Mouse (Mus musculus) MEL (cell line): ENCODE data around the gene Vsig8. TPM values are rescaled to one million over a fixed set of nuclear protein-coding genes. Genes with fewer than 3 reads are reported as not detected.

ENCODE experiments used
- DNase-seq: peaks from one replicate; pipeline ENCODE4 v3.0.0; 2011; ENCODE audit warnings: low read depth, low spot score
- H3K27ac ChIP-seq: 2 replicates; pipeline ENCODE4 v1.5.1; 2012; ENCODE audit warnings: low read depth, mild to moderate bottlenecking, control low read depth, low read length, moderate library complexity; ENCODE audit not compliant: control insufficient read depth
- H3K27me3 ChIP-seq, 2 experiments: fragments of 150-350 bp in 1 of 2; sonication (generic) in 1 of 2; 2 replicates each; pipeline ENCODE4 v1.6.1; 2012; ENCODE audit warnings: low read length in 2 of 2, mild to moderate bottlenecking in 2 of 2, improper control_type of control experiment in 1 of 2, moderate library complexity in 1 of 2; ENCODE audit not compliant: insufficient read depth in 2 of 2, control insufficient read depth in 1 of 2
- H3K36me3 ChIP-seq, 2 experiments: 2 replicates each; pipeline ENCODE4 v1.6.1; 2012 to 2014; ENCODE audit warnings: low read length in 2 of 2, improper control_type of control experiment in 1 of 2, inconsistent platforms in 1 of 2, mild to moderate bottlenecking in 1 of 2; ENCODE audit not compliant: insufficient read depth in 2 of 2, control insufficient read depth in 1 of 2
- H3K4me1 ChIP-seq, 2 experiments: fragments of 150-350 bp in 1 of 2; sonication (generic) in 1 of 2; 2 replicates each; pipeline ENCODE4 v1.6.1; 2012; ENCODE audit warnings: low read length in 2 of 2, improper control_type of control experiment in 1 of 2, mild to moderate bottlenecking in 1 of 2; ENCODE audit not compliant: insufficient read depth in 2 of 2, control insufficient read depth in 1 of 2
- H3K4me3 ChIP-seq, 2 experiments: fragments of 150-350 bp in 1 of 2; sonication (generic) in 1 of 2; 2 replicates each; pipeline ENCODE4 v1.5.1; 2012; ENCODE audit warnings: low read depth in 2 of 2, low read length in 2 of 2, mild to moderate bottlenecking in 2 of 2, moderate library complexity in 2 of 2, control low read depth in 1 of 2, improper control_type of control experiment in 1 of 2; ENCODE audit not compliant: control insufficient read depth in 1 of 2, insufficient read depth in 1 of 2
- H3K79me2 ChIP-seq: 2 replicates; pipeline ENCODE4 v1.6.1; 2012; ENCODE audit warnings: mild to moderate bottlenecking, low read length, moderate library complexity; ENCODE audit not compliant: control insufficient read depth, poor library complexity, insufficient read depth
- H3K9ac ChIP-seq: 2 replicates; pipeline ENCODE4 v1.6.1; 2012; ENCODE audit warnings: low read depth, mild to moderate bottlenecking, control low read depth, low read length, moderate library complexity; ENCODE audit not compliant: control insufficient read depth, poor library complexity, severe bottlenecking
- H3K9me3 ChIP-seq: fragments of 150-350 bp; sonication (generic); replicated peaks from 2 replicates; pipeline ENCODE4 v1.6.1; 2012; ENCODE audit warnings: mild to moderate bottlenecking, low read length, improper control_type of control experiment, moderate library complexity; ENCODE audit not compliant: insufficient read depth
- CHD1 ChIP-seq: IDR thresholded peaks from 2 replicates; pipeline ENCODE4 v1.6.1; 2012; ENCODE audit warnings: low read depth, mild to moderate bottlenecking, inconsistent platforms, low read length, improper control_type of control experiment
- ELF1 ChIP-seq: IDR thresholded peaks from 2 replicates; pipeline ENCODE4 v1.6.1; 2014; ENCODE audit warnings: low read depth, mild to moderate bottlenecking, inconsistent platforms, low read length, improper control_type of control experiment, moderate library complexity
- EP300 ChIP-seq, 2 experiments: IDR thresholded peaks; 2 replicates each; pipeline ENCODE4 v1.6.1; 2011; ENCODE audit warnings: improper control_type of control experiment in 2 of 2, low read length in 2 of 2, low read depth in 1 of 2, mild to moderate bottlenecking in 1 of 2
- JUND ChIP-seq: IDR thresholded peaks from 2 replicates; pipeline ENCODE4 v1.6.1; 2011; ENCODE audit warnings: low read depth, mild to moderate bottlenecking, improper control_type of control experiment, low read length
- KAT2A ChIP-seq: conservative IDR thresholded peaks from 2 replicates; pipeline ENCODE4 v1.6.1; 2012; ENCODE audit warnings: low read depth, low read length, improper control_type of control experiment, inconsistent platforms
- MAX ChIP-seq: IDR thresholded peaks from 2 replicates; pipeline ENCODE4 v1.6.1; 2011; ENCODE audit warnings: low read length, improper control_type of control experiment
- MXI1 ChIP-seq: IDR thresholded peaks from 2 replicates; pipeline ENCODE4 v1.6.1; 2011; ENCODE audit warnings: mild to moderate bottlenecking, low read depth, low read length, improper control_type of control experiment
- NRF1 ChIP-seq: IDR thresholded peaks from 2 replicates; pipeline ENCODE4 v1.6.1; 2014; ENCODE audit warnings: low read depth, mild to moderate bottlenecking, inconsistent platforms, low read length, improper control_type of control experiment, moderate library complexity; ENCODE audit not compliant: poor library complexity, insufficient read depth, severe bottlenecking
- POLR2A ChIP-seq, 2 experiments: IDR thresholded peaks; 2 replicates each; pipeline ENCODE4 v1.6.1; 2011 to 2012; ENCODE audit warnings: low read length in 2 of 2, mild to moderate bottlenecking in 2 of 2, control low read depth in 1 of 2, improper control_type of control experiment in 1 of 2, low read depth in 1 of 2, moderate library complexity in 1 of 2; ENCODE audit not compliant: control insufficient read depth in 1 of 2, insufficient read depth in 1 of 2, poor library complexity in 1 of 2
- POLR2AphosphoS5 ChIP-seq: IDR thresholded peaks from 2 replicates; pipeline ENCODE4 v1.6.1; 2012; ENCODE audit warnings: low read depth, borderline replicate concordance, mild to moderate bottlenecking, inconsistent platforms, low read length, moderate library complexity, mixed read lengths
- RAD21 ChIP-seq: IDR thresholded peaks from 2 replicates; pipeline ENCODE4 v1.6.1; 2011; ENCODE audit warnings: mild to moderate bottlenecking, low read depth, low read length, improper control_type of control experiment
- RCOR1 ChIP-seq: IDR thresholded peaks from 2 replicates; pipeline ENCODE4 v1.6.1; 2012; ENCODE audit warnings: low read depth, mild to moderate bottlenecking, inconsistent platforms, low read length, improper control_type of control experiment
- TBP ChIP-seq: IDR thresholded peaks from 2 replicates; pipeline ENCODE4 v1.8.0; 2011; ENCODE audit warnings: low read depth, low read length, improper control_type of control experiment
- USF1 ChIP-seq: IDR thresholded peaks from 2 replicates; pipeline ENCODE4 v1.6.1; 2014; ENCODE audit warnings: low read depth, mild to moderate bottlenecking, inconsistent platforms, low read length, improper control_type of control experiment, moderate library complexity
- USF2 ChIP-seq, 2 experiments: IDR thresholded peaks; 2 replicates each; pipeline ENCODE4 v1.6.1; 2011 to 2012; ENCODE audit warnings: improper control_type of control experiment in 2 of 2, low read length in 2 of 2, borderline replicate concordance in 1 of 2, inconsistent platforms in 1 of 2, low read depth in 1 of 2, mild to moderate bottlenecking in 1 of 2; ENCODE audit not compliant: insufficient read depth in 1 of 2
- ZC3H11A ChIP-seq: IDR thresholded peaks from 2 replicates; pipeline ENCODE4 v1.6.1; 2012; ENCODE audit warnings: low read depth, mild to moderate bottlenecking, inconsistent platforms, low read length, improper control_type of control experiment
- ZNF384 ChIP-seq: IDR thresholded peaks from 2 replicates; pipeline ENCODE4 v1.6.1; 2012; ENCODE audit warnings: low read depth, mild to moderate bottlenecking, inconsistent platforms, low read length, improper control_type of control experiment
- polyA plus RNA-seq, 2 experiments: library from polyadenylated mRNA; stranded (reverse) in 1 of 2; unstranded in 1 of 2; fragments of >175 nt in 1 of 2; fragments of >200 nt in 1 of 2; gene quantifications; 2 replicates each; pipeline versions ENCODE4 v1.2.1 to v1.2.4; 2012; ENCODE audit warnings: low replicate concordance in 2 of 2, low read depth in 1 of 2; ENCODE audit not compliant: insufficient read length in 2 of 2, insufficient read depth in 1 of 2, missing spikeins in 1 of 2
- total RNA-seq: library from RNA; depleted of rRNA; stranded (reverse); fragments of 300-350 nt; gene quantifications from 2 replicates; pipeline ENCODE4 v1.2.3, GENCODE M21; 2012

Gene Vsig8
- total and polyA plus RNA-seq, 3 experiments = not detected

- H3K4me1 ChIP-seq = no peaks in the 10 kb centered on the region
- TF ChIP-seq JUND (no peak), CHD1 (no peak), KAT2A (no peak), NRF1 (no peak), ELF1 (no peak), POLR2A (IDR thresholded peaks at IDR 0.05; ENCODE audit: control insufficient read depth in 1 of 2, insufficient read depth in 1 of 2, low read depth in 1 of 2, low read length in 2 of 2, poor library complexity in 1 of 2) (no peak), EP300 (IDR thresholded peaks at IDR 0.05; ENCODE audit: low read depth in 1 of 2, low read length in 2 of 2) (no peak), RCOR1 (no peak), MAX (no peak)
- DNase-seq = no peak
- no peaks in the 10 kb centered on the region for H3K79me2 ChIP-seq
- no peak within 1 kb of the TSS for H3K9ac ChIP-seq
- no peak within 1 kb of the TSS for H3K27ac ChIP-seq
- H3K36me3 ChIP-seq = no peaks in the 10 kb centered on the region
- no peak within 1 kb of the TSS for H3K4me3 ChIP-seq
- peaks cover 0 to 7% of the 10 kb centered on the region in 2 experiments; a peak in 2 of 4 replicates for H3K27me3 ChIP-seq
- H3K9me3 ChIP-seq = no peaks in the 10 kb centered on the region
These were observed 34.6 kb downstream of the Vsig8 start, which contains the start of gene Slamf8 for GRCm38 (mm10) chr1:172590385-172590784. Gene Slamf8 (minus strand): TSS chr1:172590568.

GRCm38 (mm10) chr1:172593321-172593720, 37.6 kb downstream of the Vsig8 start:
- H3K9ac ChIP-seq = no peak overlapping the region
- H3K4me1 ChIP-seq = no peaks in the 10 kb centered on the region
- peaks cover 0 to 5% of the 10 kb centered on the region in 2 experiments; a peak in 2 of 4 replicates for H3K27me3 ChIP-seq
- no peak for TF ChIP-seq MXI1
- TF ChIP-seq ZNF384 = no peak
- TF ChIP-seq ZC3H11A = no peak
- no peak for TF ChIP-seq USF2 (IDR thresholded peaks at IDR 0.05; ENCODE audit: borderline replicate concordance in 1 of 2, insufficient read depth in 1 of 2, low read depth in 1 of 2, low read length in 2 of 2)
- TF ChIP-seq USF1 = no peak
- TF ChIP-seq KAT2A = no peak
- no peak for DNase-seq
- H3K27ac ChIP-seq = no peak overlapping the region
- H3K4me3 ChIP-seq = no peak overlapping the region
- H3K9me3 ChIP-seq = no peaks in the 10 kb centered on the region
- no peaks in the 10 kb centered on the region for H3K79me2 ChIP-seq
- H3K36me3 ChIP-seq = no peaks in the 10 kb centered on the region

GRCm38 (mm10) chr1:172593956-172594355, 38.2 kb downstream of the Vsig8 start:
- Histone ChIP-seq H3K27me3 (peaks cover 0 to 5% of the 10 kb centered on the region in 2 experiments; a peak in 2 of 4 replicates), H3K4me3 (no peak overlapping the region), H3K36me3 (no peaks in the 10 kb centered on the region), H3K9me3 (no peaks in the 10 kb centered on the region), H3K4me1 (no peaks in the 10 kb centered on the region), H3K27ac (no peak overlapping the region), H3K9ac (no peak overlapping the region), H3K79me2 (no peaks in the 10 kb centered on the region)
- TF ChIP-seq USF2 (IDR thresholded peaks at IDR 0.05; ENCODE audit: borderline replicate concordance in 1 of 2, insufficient read depth in 1 of 2, low read depth in 1 of 2, low read length in 2 of 2) = no peak
- no peak for TF ChIP-seq TBP
- no peak for TF ChIP-seq POLR2AphosphoS5
- TF ChIP-seq RAD21 = no peak
- TF ChIP-seq ZC3H11A = no peak
- TF ChIP-seq NRF1 = no peak
- TF ChIP-seq USF1 = no peak
- no peak for TF ChIP-seq KAT2A
- no peak for DNase-seq
